Mouse (Mus musculus): Measurements from ENCODE around the gene S100a14. TPM values are rescaled to one million over a fixed set of nuclear protein-coding genes. Genes with fewer than 3 reads are reported as not detected.

Gene S100a14
- total RNA-seq, 2 experiments from 2014 or later = 0.23 to 0.48 TPM

Other genes starting within 250 kb of the S100a14 start
- 10 to 100 TPM; 42.8 to 43.6 TPM for gene Gatad2b, start 233.7 kb upstream of the S100a14 start, total RNA-seq (2021)
- 1 to 10 TPM in 1 of 2 experiments, under 1 TPM in 1; 0.78 to 1.4 TPM for gene Slc27a3, start 136.9 kb upstream of the S100a14 start, total RNA-seq (2021)
- 10 to 100 TPM; 25.2 to 26.9 TPM for gene Ints3, start 93.2 kb upstream of the S100a14 start, total RNA-seq (2021)
- 10 to 100 TPM; 17.2 to 18.8 TPM for gene Npr1, start 61.0 kb upstream of the S100a14 start, total RNA-seq (2021)
- 10 to 100 TPM; 31.5 to 33.4 TPM for gene Ilf2, start 50.7 kb upstream of the S100a14 start, total RNA-seq (2021)
- 10 to 100 TPM; 59.5 to 62.6 TPM for gene Snapin, start 35.8 kb upstream of the S100a14 start, total RNA-seq (2021)
- gene Chtop, start 17.4 kb upstream of the S100a14 start, total RNA-seq (2021) = 100 to 1,000 TPM; 100 to 113 TPM
- gene S100a1, start 12.5 kb upstream of the S100a14 start, total RNA-seq (2021) = 100 to 1,000 TPM; 777 to 804 TPM
- 10 to 100 TPM; 27.1 to 29.7 TPM for gene S100a13, start 12.4 kb upstream of the S100a14 start, total RNA-seq (2021)
- 10 to 100 TPM; 71.3 to 74.7 TPM for gene S100a16, start 10.4 kb downstream of the S100a14 start, total RNA-seq (2021)
- not detected for gene S100a3, start 33.7 kb downstream of the S100a14 start, total RNA-seq (2021)
- gene S100a2, start 63.4 kb downstream of the S100a14 start, total RNA-seq (2021) = not detected
- gene Gm42674, start 75.0 kb downstream of the S100a14 start, total RNA-seq (2021) = not detected
- 10 to 100 TPM in 1 of 2 experiments, 1 to 10 TPM in 1; 8.0 to 11.2 TPM for gene S100a4, start 76.9 kb downstream of the S100a14 start, total RNA-seq (2021)
- not detected for gene S100a5, start 81.7 kb downstream of the S100a14 start, total RNA-seq (2021)
- gene S100a6, start 86.0 kb downstream of the S100a14 start, total RNA-seq (2021) = 10 to 100 TPM; 70.8 to 84.4 TPM
- under 1 TPM; 0.28 to 0.60 TPM for gene S100a7a, start 127.2 kb downstream of the S100a14 start, total RNA-seq (2021)
- 1 to 10 TPM in 1 of 2 experiments, under 1 TPM in 1; 0.61 to 1.6 TPM for gene S100a8, start 142.1 kb downstream of the S100a14 start, total RNA-seq (2021)
- 1 to 10 TPM; 1.3 to 1.5 TPM for gene S100a9, start 168.9 kb downstream of the S100a14 start, total RNA-seq (2021)
- gene Pglyrp4, start 200.1 kb downstream of the S100a14 start, total RNA-seq (2021) = not detected

Data from heart, postnatal 25 days (tissue).